Mouse (Mus musculus) B cell, adult (primary cell): Measurements from ENCODE around the gene Cd8b1. TPM values are rescaled to one million over a fixed set of nuclear protein-coding genes. Genes with fewer than 3 reads are reported as not detected.

ENCODE experiments used
- total RNA-seq: library from RNA; stranded (reverse); gene quantifications from 4 replicates; pipeline ENCODE4 v1.2.4, GENCODE M21; 2023; ENCODE audit not compliant: inconsistent age

The Cd8b1 gene
- 0.35 to 1.2 TPM in 2 of 4 replicates, not detected in the others for total RNA-seq

GRCm38 (mm10) chr6:71322491-71322921 is at the start of gene Cd8b1:
Gene Cd8b1 (plus strand): TSS chr6:71322788.

GRCm38 (mm10) chr6:71321826-71322283 is 733 bp upstream of the Cd8b1 start, which contains the start of gene Smyd1:
Gene Smyd1 (minus strand): TSS chr6:71322233.

GRCm38 (mm10) chr6:71373249-71373775 is 50.7 kb downstream of the Cd8b1 start, which contains the start of gene Cd8a:
Gene Cd8a (plus strand): TSS chr6:71373427.

Other genes with a start within 250 kb of the Cd8b1 start
- gene Thnsl2, start 178.3 kb upstream of the Cd8b1 start, total RNA-seq, result 0.74 TPM in 1 of 4 replicates, not detected in the others
- not detected in 4 replicates for gene Fabp1, start 123.0 kb upstream of the Cd8b1 start, total RNA-seq
- gene Krcc1, start 51.1 kb upstream of the Cd8b1 start, total RNA-seq, result 35.0 to 42.6 TPM (median 37.4 TPM) in 4 replicates
- not detected in 4 replicates for gene Smyd1, start 555 bp upstream of the Cd8b1 start, total RNA-seq
- gene Cd8a, start 50.6 kb downstream of the Cd8b1 start, total RNA-seq, result 0.19 to 0.39 TPM in 2 of 4 replicates, not detected in the others
- 55.9 to 56.5 TPM (median 56.3 TPM) in 4 replicates for gene Rmnd5a, start 117.8 kb downstream of the Cd8b1 start, total RNA-seq
- 24.0 to 29.3 TPM (median 25.9 TPM) in 4 replicates for gene Rnf103, start 171.1 kb downstream of the Cd8b1 start, total RNA-seq
- 49.8 to 52.8 TPM (median 51.0 TPM) in 4 replicates for gene Chmp3, start 221.0 kb downstream of the Cd8b1 start, total RNA-seq